Mouse (Mus musculus): ENCODE measurements around the gene Fam114a1.

Fam114a1 gene

DNA sequence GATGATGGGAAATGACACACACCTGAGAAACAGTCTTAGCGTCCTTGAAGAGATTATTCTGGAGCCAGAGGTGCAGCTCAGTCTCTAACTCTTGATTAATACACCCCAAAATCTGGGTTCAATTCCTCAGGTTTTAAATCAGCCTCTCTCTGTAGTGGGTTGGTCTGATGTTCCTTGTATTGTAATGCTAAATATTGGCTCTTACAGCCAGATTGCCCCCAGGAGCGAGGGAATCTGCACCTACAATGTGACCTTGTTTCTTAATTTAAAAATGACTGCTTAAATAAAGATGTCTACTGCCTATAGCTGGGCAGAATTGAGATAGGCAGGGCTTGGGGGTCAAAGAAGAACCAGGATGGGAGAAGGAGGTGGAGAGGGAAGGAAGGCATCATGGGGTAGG is 89.9 kb downstream of the Fam114a1 start:
- DNase-seq, result no peak

DNA sequence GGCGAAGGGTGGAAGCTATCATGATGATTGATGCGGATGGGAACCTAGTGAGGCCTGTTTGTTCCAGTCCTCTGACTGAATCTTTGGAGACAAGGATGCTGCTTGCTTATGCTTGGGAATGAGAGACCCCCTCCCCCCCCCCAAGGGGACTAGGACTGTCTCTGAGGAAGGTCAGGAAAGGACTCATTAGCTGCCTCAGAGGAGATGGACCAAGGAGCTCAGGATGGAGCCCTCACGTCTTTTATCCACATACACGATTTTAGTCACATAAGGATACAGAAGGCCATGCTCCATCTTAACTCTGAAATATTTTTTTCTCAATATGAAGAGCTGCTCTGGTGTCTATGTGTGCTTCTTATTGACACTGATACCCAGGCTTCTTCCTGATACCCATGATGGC is 92.4 kb downstream of the Fam114a1 start:
- DNase-seq, result no peak

DNA sequence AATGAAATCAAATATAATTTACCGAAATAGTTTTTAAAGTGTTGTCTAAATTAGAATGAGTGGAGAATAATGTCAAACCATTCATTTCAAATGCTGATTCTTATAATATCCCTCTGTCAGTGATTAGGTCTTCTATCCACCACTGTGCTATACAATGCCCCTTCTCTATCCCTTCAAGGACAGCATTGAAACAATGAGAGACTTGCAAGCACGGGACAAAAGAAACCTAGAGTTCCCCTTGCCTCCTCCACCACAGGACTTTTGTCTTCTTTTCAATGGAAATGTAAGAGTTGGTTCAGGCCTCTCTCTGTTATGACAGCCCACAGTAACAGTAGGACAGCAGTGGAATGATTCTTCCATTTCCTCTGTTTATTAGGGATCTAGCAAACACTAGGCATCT is 93.4 kb downstream of the Fam114a1 start:
- DNase-seq, result no peak

DNA sequence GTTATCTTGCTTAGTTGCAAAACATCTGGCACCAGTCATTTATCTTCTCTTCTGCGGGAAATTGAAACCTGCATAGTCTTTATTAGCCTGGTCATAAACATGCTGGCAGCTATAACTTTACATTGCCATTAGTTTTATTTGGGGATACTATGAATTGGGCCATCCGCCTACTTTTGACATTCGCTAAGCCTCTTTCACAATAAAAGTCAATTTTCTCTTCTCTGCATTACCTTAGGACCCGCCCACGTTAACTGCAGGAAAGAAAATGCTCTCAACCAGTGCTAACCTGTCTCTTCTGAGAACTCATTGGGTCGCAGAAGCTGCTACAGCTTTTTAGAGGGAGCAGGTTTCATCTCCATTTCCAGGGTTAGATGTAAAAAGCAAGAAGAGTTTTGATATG is 98.3 kb downstream of the Fam114a1 start:
- DNase-seq, result no peak

DNA sequence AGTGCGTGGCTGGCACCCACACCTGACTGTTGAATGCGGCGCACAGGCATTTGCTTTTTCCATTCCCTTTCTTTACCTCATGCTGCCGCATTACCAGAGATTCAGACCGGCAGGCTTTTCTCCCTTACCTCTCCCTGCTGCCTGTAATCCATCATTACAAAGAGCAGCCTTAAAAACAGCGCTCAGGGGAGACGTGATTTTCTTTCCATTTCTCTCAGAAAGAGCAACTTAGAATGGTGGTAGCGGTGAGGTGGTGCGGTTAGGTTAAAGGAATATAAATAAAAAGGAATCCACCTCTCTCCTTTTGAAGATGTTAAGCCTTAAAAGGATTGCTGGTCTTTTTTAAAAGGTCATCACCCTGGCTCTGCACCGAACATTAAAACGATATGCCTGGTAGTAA is 100.0 kb downstream of the Fam114a1 start:
- DNase-seq, result no peak

DNA sequence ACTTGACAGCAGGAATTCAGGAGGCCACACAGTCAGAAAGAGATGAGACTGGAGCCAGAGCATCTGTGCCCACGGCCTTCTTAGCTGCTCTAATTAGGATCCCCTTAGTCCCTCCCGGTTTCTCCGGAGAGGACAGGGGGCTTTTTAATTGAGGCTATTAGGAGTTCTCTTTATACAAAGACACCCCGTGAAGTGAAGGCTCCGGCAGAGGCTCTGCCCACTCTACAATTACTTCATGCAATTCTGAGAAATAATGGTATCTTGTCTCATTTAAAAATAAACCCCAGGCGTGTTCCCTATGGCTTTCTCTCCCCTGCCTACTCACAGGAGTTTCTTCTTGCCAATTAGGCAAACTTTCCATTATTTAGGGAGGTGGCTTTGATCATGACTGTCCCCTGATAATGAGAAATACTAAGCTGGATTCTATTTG is 101.8 kb downstream of the Fam114a1 start:
- DNase-seq, result no peak

DNA sequence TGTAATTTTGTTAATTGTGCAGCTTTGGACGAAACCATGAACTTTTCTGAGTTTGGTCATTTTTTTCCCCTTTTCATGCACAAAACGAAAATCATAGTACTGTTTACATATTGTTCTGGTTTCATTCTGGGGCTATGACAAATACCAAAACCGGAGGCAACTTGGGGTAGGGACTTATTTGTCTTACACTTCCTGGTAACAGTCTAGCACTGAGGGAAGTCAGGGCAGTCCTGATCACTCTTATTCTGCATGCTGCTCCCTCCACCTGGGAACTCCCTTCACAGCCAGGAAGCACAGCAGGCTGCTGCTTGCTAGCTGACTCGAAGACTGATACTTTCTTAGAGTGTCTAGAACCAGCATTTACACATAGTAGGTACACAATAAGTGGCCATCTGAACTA is 103.4 kb downstream of the Fam114a1 start:
- DNase-seq, result no peak

DNA sequence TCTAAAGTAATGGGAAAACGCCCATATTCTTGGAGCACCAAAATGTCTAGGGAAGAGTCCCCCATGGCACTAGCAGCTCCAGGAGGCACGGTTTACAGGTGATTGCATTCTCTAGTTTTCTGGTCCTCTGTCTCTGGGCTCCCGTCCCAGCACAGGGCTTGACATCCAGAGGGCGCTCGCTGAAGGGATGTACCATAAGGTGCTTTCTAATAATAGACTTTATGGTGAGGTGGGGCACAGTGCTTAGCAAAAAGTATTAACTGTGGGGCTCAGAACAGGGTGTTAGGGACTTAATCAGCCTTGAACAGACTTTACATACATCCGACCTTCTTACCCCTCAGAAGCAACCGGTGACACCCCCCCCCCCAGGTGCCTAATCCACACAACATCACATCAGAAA is 104.8 kb downstream of the Fam114a1 start:
- DNase-seq, result no peak

DNA sequence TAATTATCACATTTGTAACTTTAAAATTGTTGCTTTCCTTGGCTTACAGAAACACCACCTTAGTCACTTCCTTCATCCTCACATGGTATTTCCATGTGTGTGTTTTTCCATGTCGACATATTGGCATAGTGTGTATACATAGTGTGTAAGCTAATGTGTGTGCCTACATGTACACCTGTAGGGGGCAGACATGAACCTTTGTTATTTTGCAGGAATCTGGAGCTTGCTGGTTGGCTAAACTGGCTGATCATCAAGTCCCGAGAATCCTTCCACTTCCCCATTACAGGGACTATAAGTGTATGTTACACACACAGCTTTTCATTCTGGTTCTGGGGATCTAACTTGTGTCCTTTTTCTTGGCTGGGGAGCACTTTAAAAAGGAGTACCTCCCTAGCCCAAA is 106.2 kb downstream of the Fam114a1 start:
- DNase-seq, result no peak

DNA sequence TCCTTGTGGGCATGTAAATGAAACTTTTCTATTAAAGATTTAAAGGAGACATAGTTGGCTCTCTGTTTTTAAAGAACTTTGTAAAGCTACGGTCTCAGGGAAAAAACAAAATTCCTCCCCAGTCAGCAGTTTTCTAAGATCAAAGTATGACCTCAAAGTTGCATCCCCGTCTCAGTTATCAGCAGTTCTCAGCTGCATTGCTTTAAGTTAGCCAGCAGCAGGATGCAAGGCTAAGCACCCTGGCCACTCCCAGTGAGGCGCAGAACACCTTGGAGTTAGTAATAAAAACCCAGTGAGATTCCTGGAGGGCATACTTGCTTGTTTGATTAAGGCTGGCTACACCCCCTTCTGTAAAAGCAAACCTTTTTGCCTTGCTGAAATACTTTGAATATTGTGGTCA is 106.9 kb downstream of the Fam114a1 start:
- DNase-seq, result no peak

DNA sequence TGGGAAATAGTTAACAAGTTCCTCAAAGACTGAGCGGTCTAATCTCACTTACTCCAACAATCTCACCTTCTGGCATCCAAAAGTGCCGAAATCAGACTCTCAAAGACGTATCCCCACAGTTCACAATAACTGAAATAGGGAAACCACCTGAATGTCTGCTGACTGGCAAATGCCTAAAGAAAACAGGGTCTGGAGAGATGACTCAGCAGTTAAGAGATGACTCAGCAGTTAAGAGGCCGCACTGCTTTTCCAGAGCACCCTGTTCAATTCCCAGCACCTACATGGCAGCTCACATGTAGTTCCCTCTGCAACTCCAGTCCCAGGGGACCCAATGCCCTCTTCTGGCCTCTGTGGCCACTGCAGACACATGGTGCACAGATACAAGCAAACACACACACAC is 108.2 kb downstream of the Fam114a1 start:
- DNase-seq, result no peak

DNA sequence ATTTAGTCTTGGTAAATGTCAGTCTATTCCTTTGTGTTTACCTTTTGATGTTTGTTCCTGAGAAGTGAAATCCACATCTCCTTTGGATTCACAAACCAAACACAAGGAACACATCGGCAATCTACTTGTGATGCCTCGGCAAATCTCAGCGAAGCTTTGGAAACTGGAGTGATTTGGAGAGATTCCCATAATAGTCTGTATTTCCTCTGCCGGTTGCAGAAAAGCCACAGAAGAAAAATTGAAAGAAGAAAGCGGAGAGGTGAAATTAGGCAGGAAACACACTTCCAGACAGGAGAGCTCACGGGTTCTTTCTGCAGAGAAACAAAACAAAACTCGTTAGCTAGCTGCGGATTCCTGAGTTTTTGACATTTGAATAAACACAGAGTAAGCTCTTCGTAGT is 110.0 kb downstream of the Fam114a1 start:
- no peak for DNase-seq

DNA sequence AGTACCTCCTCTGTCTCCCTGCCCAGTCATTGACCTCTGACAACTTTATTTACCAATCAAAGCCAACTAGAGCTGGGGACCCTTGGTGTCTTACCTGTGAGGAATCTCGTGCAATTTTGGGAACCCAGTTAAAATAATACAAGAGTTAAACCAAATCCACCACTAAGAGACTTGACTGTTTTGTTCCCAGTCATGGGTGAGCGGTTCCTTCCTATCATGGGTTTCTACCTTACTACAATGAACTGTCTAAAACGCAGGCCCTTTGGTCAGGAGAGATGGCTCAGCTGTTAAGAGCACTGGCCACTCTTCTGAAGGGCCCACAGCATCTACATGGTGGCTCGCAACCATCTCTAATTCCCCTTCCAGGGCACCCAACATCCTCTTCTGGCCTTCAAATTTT is 112.0 kb downstream of the Fam114a1 start:
- DNase-seq, result no peak

DNA sequence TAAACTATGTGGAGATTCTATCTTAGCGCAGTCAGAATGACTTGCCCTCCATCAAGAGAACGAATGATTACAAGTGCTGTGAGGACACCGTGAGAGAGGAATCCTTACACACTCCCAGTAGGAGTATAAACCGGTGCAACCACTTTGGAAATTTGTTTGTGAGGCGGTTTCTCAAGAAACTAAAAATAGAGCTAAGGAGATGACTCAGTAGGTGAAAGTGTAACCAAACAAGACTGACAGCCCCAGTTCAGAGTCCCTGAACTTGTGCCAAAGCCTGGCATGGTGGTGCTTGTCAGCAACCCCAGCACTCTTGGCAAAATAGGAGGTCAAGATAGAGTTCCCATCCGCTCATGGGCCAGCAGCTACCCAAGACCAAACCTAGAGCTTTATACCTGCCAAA is 116.7 kb downstream of the Fam114a1 start:
- DNase-seq, result no peak

DNA sequence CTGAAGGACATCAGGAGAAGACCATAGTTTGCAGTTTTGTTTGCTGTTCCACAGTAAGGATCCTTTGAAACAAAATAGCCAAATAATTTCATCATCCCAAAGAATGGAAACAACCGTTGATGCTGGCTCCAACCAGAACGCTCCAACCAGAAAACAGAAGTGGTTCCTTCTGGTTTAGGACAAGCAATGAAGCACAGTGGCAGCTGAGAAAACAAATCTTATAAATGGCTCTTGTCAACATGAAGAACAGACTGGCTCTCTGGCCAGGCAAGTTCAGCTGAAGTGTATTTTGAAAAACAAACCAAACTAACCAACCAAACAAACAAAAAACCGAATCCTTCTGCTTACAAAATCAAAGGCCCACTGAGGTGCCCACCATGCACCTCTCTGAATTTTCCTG is 119.8 kb downstream of the Fam114a1 start:
- no peak for DNase-seq

DNA sequence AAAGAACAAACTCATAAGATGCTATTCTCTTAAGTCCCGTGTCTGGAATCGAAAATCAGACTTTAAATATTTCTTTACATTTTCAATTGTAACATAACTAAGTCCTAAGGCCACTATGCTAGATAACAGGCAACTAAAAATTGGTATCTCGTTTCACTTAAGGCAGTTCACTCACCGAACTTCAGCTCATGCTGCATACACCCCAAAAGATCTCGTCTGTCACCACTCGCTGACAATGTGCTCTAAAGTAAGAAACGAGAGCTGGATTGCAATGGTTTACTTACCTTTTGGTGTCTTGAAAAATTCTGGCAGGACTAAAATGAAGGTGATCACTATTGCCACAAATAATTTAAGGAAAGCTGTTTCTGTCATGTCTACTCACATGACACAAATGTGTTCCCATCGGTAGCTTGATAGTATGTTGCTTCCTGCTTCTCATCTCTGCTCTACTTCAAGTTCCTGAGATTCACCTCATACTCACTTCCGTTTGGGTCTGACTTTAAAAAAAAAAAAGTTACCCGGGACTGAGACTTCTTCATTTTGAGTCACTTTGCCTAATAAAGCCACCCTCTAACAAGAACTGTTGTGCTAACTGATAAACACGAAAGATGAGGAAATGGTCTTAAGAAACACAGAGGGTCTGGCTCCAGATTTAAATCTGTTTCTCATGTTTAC is 121.5 kb downstream of the Fam114a1 start:
- DNase-seq, result peak; percentile 45 to 48
